Mouse (Mus musculus) limb, embryonic 12.5 days (tissue): ENCODE measurements around the gene Coro2b. TPM values are rescaled to one million over a fixed set of nuclear protein-coding genes. Genes with fewer than 3 reads are reported as not detected.

Experiments used
- ATAC-seq: fragments of 200-750 bp; cut with Nextera tagmentation; 2 replicates; pipeline ENCODE4 v1.8.0; 2017; ENCODE audit warnings: low read depth, moderate TSS enrichment; ENCODE audit not compliant: insufficient number of reproducible peaks, insufficient read depth, low FRiP score, low TSS enrichment
- H3K27ac ChIP-seq: fragments of 300-500 bp; sonication (generic); 2 replicates; pipeline ENCODE4 v1.5.1; 2016; ENCODE audit warnings: mild to moderate bottlenecking, moderate library complexity
- H3K27me3 ChIP-seq: fragments of 300-500 bp; sonication (generic); 2 replicates; pipeline ENCODE4 v1.6.1; 2016; ENCODE audit warnings: mild to moderate bottlenecking, moderate library complexity
- H3K36me3 ChIP-seq: fragments of 300-500 bp; sonication (generic); 2 replicates; pipeline ENCODE4 v1.6.1; 2016; ENCODE audit warnings: mild to moderate bottlenecking, moderate library complexity
- H3K4me1 ChIP-seq: fragments of 300-500 bp; sonication (generic); replicated peaks from 2 replicates; pipeline ENCODE4 v1.6.1; 2016
- H3K4me2 ChIP-seq: fragments of 300-500 bp; sonication (generic); 2 replicates; pipeline ENCODE4 v1.6.1; 2016; ENCODE audit warnings: mild to moderate bottlenecking, moderate library complexity
- H3K4me3 ChIP-seq: fragments of 300-500 bp; sonication (generic); replicated peaks from 2 replicates; pipeline ENCODE4 v1.5.1; 2016; ENCODE audit warnings: mild to moderate bottlenecking
- H3K9ac ChIP-seq: fragments of 300-500 bp; sonication (generic); replicated peaks from 2 replicates; pipeline ENCODE4 v1.6.1; 2016; ENCODE audit warnings: mild to moderate bottlenecking, moderate library complexity
- H3K9me3 ChIP-seq: fragments of 300-500 bp; sonication (generic); 2 replicates; pipeline ENCODE4 v1.6.1; 2016; ENCODE audit warnings: mild to moderate bottlenecking, moderate library complexity
- WGBS: fragments of 180-500 bp; shearing (Covaris S2); methylation state at CpG from one replicate; pipeline ENCODE4 v1.1.7; 2016; 5-methylcytosine and 5-hydroxymethylcytosine counted together
- polyA plus RNA-seq: library from polyadenylated mRNA; unstranded; fragments of >200 nt; fragmentation: Nextera tagmentation; extraction: Ambion mirVana; gene quantifications from 2 replicates; pipeline ENCODE4 v1.2.1, GENCODE M21; 2016

Gene Coro2b
- polyA plus RNA-seq, 1 experiment from 2014 or later = 8.0 TPM

DNA sequence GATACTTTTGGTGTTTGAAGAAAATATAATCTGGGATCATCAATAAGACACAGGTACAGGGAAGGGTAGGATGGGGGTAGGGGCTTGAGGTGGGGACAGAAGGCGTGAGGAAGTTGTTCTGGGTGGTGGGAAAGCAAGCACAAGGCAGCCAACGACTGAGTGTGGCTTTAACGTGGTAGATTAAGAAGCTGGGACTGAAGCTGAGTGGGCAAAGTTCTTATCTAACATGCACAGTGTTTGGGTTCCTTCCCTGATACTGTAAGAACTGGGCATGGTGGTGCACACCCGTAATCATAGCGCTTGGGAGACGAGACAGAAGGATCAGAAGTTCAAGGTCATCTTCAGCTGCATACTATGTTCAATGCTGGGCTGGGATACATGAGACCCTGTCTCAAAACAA lies 151.8 kb downstream of the Coro2b start:
- Histone ChIP-seq H3K9me3 (no peaks in the 10 kb centered on the region), H3K27me3 (no peaks in the 10 kb centered on the region), H3K9ac (no peak overlapping the region), H3K4me3 (no peak overlapping the region), H3K4me2 (no peak overlapping the region), H3K36me3 (peaks cover 9% of the 10 kb centered on the region), H3K4me1 (no peaks in the 10 kb centered on the region; the same call in 1 of the 2 replicates), H3K27ac (no peak overlapping the region)
- 86% methylated on average over 6 of the region's 6 CpGs for WGBS
- no peak for ATAC-seq

DNA sequence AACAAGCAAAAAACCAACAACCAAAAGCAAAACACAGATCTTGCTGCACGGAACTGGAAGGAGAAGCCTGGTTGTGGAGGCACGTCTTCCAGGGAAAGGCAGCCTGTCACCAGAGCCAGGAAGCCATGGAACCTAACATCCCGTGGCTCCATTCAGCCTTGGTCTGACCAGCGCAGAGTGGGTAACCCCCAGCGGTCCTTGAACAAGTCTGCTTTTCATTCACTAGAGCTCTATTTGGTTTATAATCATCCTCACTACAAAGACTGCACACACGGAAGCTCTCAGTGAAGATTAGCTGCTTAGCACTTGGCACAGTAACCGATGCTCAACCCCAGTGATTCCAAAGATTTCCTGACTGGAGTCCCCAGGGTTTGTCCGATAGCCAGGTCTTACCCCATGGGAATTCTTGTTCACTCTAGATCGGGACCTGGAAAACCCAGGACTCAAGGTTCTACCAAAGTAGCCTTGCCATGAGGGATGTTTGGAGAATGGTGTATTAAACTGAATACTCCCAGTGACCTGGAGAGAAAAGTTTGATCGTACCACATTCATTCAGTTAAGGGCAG lies 154.2 kb downstream of the Coro2b start:
- Histone ChIP-seq H3K4me3 (no peak overlapping the region), H3K9ac (no peak overlapping the region), H3K27me3 (no peaks in the 10 kb centered on the region), H3K4me2 (no peak overlapping the region), H3K4me1 (no peaks in the 10 kb centered on the region; the same call in 1 of the 2 replicates), H3K36me3 (peaks cover 31% of the 10 kb centered on the region), H3K9me3 (no peaks in the 10 kb centered on the region), H3K27ac (no peak overlapping the region)
- no peak for ATAC-seq
- 82% methylated on average over 10 of the region's 10 CpGs for WGBS

DNA sequence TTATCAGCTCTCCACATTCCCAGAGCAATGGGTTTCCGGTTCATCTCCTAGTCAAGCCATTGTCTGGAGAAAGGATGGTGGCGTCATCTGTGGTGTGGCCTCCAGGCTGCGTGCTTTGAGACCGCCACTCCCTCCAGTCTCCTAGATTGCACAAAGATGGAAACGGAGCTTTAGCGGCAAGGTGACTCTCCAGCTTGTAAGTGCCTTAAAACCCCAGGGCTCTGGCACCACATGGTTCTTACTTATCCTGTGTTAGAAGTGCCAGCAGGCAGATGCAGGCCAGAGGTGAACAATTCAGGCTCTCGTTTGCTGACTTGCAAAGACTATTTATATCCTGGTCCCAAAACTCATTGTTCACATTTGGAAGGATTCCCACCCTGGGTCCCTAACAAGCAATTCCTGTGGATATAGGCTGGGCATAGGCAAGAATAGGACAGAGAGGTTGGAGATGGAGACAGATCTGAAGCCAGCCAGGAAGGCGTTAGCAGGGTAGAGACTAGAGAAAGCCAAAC lies 155.4 kb downstream of the Coro2b start:
- Histone ChIP-seq H3K9ac (no peak overlapping the region), H3K9me3 (no peaks in the 10 kb centered on the region), H3K27ac (0 out of 2 replicates have a peak overlapping the region, but pooled peaks have one; percentile 31), H3K4me2 (no peak overlapping the region), H3K27me3 (no peaks in the 10 kb centered on the region), H3K4me3 (no peak overlapping the region), H3K4me1 (no peaks in the 10 kb centered on the region; the same call in 1 of the 2 replicates), H3K36me3 (peaks cover 42% of the 10 kb centered on the region)
- ATAC-seq = no peak
- 59% methylated on average over 8 of the region's 8 CpGs for WGBS

DNA sequence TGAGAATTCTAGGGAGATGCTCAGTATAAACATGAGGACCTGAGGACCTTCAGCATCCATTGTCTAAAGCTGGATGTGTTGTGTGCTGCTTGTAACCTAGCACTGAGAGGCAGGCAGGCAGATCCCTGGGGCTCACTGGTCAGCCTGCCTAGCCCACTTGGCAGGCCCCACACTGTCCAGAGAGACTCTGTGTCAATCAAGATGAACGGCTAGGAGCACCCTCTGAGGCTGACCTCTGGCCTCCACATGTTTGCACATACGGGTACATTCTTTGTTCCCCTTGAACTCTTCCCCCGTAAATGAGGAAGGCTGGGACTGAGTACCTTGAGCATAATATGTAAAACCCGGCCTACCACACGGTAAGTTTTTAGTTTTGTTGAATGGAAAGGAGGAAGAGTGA lies 156.5 kb downstream of the Coro2b start:
- peaks cover 54% of the 10 kb centered on the region for H3K36me3 ChIP-seq
- whole genome bisulfite sequencing = 59% methylated on average over 5 of the region's 5 CpGs
- no peaks in the 10 kb centered on the region; the same call in 1 of the 2 replicates for H3K4me1 ChIP-seq
- H3K27me3 ChIP-seq = no peaks in the 10 kb centered on the region
- H3K9ac ChIP-seq = no peak overlapping the region
- 0 out of 2 replicates have a peak overlapping the region, but pooled peaks have one; percentile 8 for H3K27ac ChIP-seq
- no peaks in the 10 kb centered on the region for H3K9me3 ChIP-seq
- no peak overlapping the region for H3K4me2 ChIP-seq
- H3K4me3 ChIP-seq = no peak overlapping the region
- no peak for ATAC-seq

DNA sequence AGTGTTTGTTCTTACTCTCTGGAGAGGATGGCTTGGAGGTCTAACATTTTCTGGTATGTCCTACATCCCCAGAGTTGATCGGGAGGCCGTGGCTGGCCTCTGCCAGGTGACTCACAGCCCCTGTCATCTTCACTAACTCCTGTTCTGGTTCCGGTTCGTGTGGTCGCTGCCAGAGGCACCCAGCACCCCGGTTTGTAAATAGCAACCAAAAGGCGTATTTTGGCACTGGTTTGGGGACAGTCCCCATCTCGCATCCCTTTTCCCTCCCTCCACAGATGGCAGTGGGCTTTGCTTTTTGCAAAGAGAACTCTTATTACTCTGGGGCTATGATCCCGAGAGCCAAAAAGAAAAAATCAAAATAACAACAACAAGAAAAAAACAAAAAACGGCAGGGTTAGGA lies 158.9 kb downstream of the Coro2b start:
- H3K27ac ChIP-seq = no peak overlapping the region
- H3K9ac ChIP-seq = no peak overlapping the region
- peaks cover 2% of the 10 kb centered on the region; the same call in 1 of the 2 replicates for H3K4me1 ChIP-seq
- 94% methylated on average over 10 of the region's 10 CpGs for WGBS
- no peaks in the 10 kb centered on the region for H3K9me3 ChIP-seq
- peaks cover 77% of the 10 kb centered on the region for H3K36me3 ChIP-seq
- ATAC-seq = no peak
- H3K4me3 ChIP-seq = no peak overlapping the region
- no peaks in the 10 kb centered on the region for H3K27me3 ChIP-seq
- H3K4me2 ChIP-seq = no peak overlapping the region

DNA sequence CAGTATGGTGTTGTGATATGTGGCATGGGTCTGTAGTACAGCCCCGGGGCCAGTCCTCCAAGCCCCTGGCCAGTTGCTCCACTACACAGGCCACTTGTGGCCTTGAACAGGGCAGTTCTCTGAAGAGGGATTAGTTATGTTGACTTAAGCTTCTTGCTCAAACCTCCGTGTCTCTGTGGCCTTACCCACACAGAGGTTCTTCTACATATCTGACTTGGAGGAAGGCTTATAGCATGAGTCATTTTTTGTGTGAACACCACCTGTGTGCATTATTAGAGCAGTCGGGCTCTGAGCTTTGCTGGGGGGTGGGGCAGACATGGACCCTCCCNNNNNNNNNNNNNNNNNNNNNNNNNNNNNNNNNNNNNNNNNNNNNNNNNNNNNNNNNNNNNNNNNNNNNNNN lies 162.6 kb downstream of the Coro2b start:
- H3K27me3 ChIP-seq = no peaks in the 10 kb centered on the region
- no peak overlapping the region for H3K4me3 ChIP-seq
- H3K36me3 ChIP-seq = peaks cover 85% of the 10 kb centered on the region
- WGBS = 82% methylated on average over 3 of the region's 3 CpGs
- H3K9ac ChIP-seq = no peak overlapping the region
- no peak overlapping the region for H3K4me2 ChIP-seq
- H3K9me3 ChIP-seq = no peaks in the 10 kb centered on the region
- ATAC-seq = no peak
- H3K27ac ChIP-seq = no peak overlapping the region
- peaks cover 22% of the 10 kb centered on the region; the same call in 1 of the 2 replicates for H3K4me1 ChIP-seq

DNA sequence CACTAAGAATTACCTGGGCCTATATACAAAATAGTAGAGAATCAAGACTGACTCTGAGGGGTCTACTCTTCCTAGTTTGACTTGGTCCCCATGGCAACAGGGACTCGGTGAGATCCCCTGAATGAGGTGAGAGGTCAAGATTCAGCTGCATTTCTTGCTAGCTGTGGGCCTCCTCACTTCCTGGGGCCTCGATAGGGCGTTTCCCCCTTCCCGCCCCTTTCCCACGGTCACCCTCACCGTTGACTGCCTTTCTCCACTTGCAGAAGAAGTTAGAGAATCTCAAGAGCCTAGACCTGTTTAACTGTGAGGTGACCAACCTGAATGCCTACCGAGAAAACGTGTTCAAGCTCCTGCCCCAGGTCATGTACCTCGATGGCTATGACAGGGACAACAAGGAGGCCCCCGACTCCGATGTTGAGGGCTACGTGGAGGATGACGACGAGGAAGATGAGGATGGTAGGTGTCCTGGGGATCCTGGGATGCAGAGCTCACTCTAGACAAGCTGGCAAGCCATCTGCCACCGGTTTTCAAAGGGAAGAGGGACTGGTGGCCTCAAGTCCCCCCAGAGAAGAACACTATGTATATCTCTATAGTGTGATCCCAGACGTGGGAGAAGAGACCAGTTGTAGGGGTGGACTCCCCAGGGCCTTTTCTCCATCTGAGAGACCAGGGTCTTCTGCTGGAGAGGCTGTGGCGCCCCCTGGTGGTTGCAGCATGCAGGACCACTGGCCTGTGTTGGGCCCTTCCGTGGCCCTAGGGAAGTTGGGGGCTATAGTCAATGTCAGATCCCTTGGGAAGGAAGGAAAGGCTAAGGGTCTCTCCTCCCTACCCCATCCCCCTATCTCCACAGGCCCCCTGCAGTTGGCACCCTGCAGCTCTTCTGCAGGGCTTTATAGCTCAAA lies 163.4 kb downstream of the Coro2b start:
- peaks cover 28% of the 10 kb centered on the region for H3K4me1 ChIP-seq
- ATAC-seq = no peak
- H3K9ac ChIP-seq = no peak overlapping the region
- no peaks in the 10 kb centered on the region for H3K27me3 ChIP-seq
- no peaks in the 10 kb centered on the region for H3K9me3 ChIP-seq
- peaks cover 86% of the 10 kb centered on the region for H3K36me3 ChIP-seq
- H3K4me3 ChIP-seq = no peak overlapping the region
- no peak overlapping the region for H3K4me2 ChIP-seq
- WGBS = 63% methylated on average over 18 of the region's 18 CpGs
- H3K27ac ChIP-seq = no peak overlapping the region

DNA sequence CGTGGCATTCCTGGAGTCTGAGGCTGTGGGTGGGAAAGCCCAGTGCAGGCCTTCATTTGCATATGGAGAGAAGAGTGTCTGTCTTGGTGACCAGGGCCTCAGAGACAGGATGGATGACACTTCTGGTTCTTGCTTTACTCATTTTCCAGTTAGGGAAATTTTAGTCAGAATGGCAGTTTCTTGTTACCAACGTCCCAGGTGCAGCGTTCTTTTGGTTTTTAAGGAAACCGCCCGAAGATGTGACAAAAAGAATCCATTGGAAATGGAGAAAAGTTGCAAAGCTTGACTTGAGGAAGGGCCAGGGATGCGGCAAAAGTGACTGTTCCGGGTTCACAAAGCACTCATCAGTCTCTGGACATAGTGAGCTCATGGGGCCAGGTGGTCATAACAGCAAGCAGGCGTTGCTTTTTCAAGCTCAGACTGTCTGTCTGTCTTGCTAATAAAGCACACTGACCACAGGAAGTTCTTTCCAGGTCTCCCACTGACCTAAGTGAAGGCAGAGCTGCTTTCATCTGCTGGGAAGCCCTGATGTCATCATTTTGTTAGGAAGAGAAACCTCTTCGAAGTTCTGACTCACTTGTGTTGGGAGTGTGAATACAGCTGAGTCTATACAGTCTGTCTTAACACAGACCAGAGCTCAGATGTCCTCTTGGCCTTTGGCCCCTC lies 164.2 kb downstream of the Coro2b start:
- 82% methylated on average over 9 of the region's 9 CpGs for WGBS
- Histone ChIP-seq H3K4me1 (peaks cover 36% of the 10 kb centered on the region), H3K36me3 (peaks cover 78% of the 10 kb centered on the region)

DNA sequence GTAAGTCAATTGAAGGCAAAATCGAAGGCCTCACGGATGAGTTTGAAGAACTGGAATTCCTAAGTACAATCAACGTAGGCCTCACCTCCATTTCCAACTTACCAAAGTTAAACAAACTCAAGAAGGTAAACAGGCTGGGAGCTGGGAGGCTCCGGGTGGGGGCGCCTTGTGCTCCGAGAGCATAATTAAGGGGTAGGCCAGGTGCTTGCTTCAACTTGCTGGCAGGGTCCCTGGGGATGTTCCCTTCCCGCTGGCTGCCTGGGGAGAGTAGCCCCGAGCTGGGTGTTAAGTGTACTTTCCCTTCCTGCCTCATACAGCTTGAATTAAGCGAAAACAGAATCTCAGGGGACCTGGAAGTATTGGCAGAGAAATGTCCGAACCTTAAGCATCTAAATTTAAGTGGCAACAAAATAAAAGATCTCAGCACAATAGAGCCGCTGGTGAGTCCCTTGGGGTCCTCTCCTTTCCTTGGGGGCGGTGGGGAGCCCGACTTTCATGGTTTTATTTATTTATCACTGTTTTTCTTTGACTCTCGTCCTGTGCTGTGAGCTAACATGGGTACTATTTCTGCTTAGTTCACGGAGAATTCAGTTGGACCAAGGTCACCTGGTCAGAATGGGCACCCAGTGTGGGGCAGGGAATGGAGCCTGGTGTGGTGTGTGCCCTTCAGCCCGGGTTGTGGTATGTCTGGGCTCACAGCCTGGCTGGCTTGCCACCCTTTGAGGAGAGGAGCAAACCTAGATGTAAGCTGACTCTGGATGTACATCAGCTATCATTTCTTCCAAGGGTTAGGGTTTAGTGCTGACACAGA lies 164.9 kb downstream of the Coro2b start:
- ATAC-seq = no peak
- H3K4me3 ChIP-seq = no peak overlapping the region
- H3K9me3 ChIP-seq = no peaks in the 10 kb centered on the region
- H3K9ac ChIP-seq = no peak overlapping the region
- no peak overlapping the region for H3K4me2 ChIP-seq
- peaks cover 44% of the 10 kb centered on the region for H3K4me1 ChIP-seq
- H3K27ac ChIP-seq = no peak overlapping the region
- H3K27me3 ChIP-seq = no peaks in the 10 kb centered on the region
- peaks cover 71% of the 10 kb centered on the region for H3K36me3 ChIP-seq
- 71% methylated on average over 16 of the region's 16 CpGs for WGBS

More for the DNA sequence above, 164.2 kb downstream of the Coro2b start:
- no peak for ATAC-seq
- Histone ChIP-seq H3K27me3 (no peaks in the 10 kb centered on the region), H3K27ac (no peak overlapping the region), H3K4me3 (no peak overlapping the region), H3K4me2 (no peak overlapping the region), H3K9me3 (no peaks in the 10 kb centered on the region), H3K9ac (no peak overlapping the region)

DNA sequence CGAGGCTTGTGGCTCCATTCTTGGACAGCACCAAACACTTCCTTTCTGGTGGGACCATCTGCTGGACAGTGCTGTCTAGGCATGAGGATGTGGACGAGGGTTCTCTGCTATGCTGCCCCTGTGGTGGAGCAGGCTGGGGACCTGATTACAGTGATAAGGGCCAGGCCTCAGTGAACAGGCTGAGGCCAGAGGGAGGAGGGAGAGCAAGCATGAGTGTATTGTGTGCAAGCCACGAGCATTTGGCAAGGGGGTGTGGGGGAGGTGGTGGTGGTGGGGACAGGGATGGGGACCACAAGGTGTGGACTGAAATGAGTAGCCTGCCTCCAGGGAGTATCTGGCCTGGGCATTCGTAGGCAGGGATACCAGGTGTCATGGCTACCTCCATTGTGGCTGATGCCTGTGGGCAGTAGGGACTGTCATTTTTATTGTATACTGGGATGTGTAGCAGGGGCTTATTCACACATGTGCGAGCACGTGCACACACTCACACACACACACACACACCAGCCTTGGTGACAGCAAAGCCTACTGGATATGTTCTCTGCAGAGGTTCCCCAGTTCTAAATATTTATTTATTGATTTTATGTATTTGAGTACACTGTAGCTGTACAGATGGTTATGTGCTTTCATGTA lies 166.1 kb downstream of the Coro2b start:
- H3K9me3 ChIP-seq = no peaks in the 10 kb centered on the region
- H3K36me3 ChIP-seq = peaks cover 59% of the 10 kb centered on the region
- no peak for ATAC-seq
- H3K27ac ChIP-seq = no peak overlapping the region
- no peaks in the 10 kb centered on the region for H3K27me3 ChIP-seq
- H3K4me3 ChIP-seq = no peak overlapping the region
- H3K4me1 ChIP-seq = peaks cover 55% of the 10 kb centered on the region
- no peak overlapping the region for H3K4me2 ChIP-seq
- H3K9ac ChIP-seq = no peak overlapping the region
- 77% methylated on average over 6 of the region's 6 CpGs for WGBS
